In genomic region chr13:54792259-54793230, GRCm38 (mm10) we compare ENCODE assay signal across 12 mouse cellular contexts. TPM values are rescaled to one million over a fixed set of nuclear protein-coding genes. Genes with fewer than 3 reads are reported as not detected.
A peak's percentile ranks its signal among the peaks of the same experiment; 100 is the strongest.
DNase-seq lines count a peak whose midpoint lies in the region; ATAC-seq lines count a peak whose summit lies in the region.
"Had no signal": no experiment of that assay in that cellular context is flagged by ENCODE, and none has a peak within 500 bp of the region (broad histone marks: within the 10 kb centered on the region; RNA-seq: fewer than 3 reads in every experiment).

No protein-coding gene starts in this region.

- H3K27me3 ChIP-seq in embryonic facial prominence, embryonic 11.5 days (ENCODE audit: control insufficient read depth, insufficient read depth, low read length) = peaks cover 4% of the 10 kb centered on the region; the same call in 1 of the 2 replicates

- H3K4me3 ChIP-seq in embryonic facial prominence, embryonic 11.5 days (ENCODE audit: low read depth, low read length) = no peak overlapping the region
- H3K4me3 ChIP-seq: intestine, embryonic 15.5 days; limb, embryonic 15.5 days; neural tube, embryonic 12.5 days had no signal

- no peak overlapping the region for H3K27ac ChIP-seq in embryonic facial prominence, embryonic 11.5 days (replicated peaks; ENCODE audit: low read depth, low read length)
- H3K27ac ChIP-seq: intestine, embryonic 15.5 days; limb, embryonic 15.5 days; neural tube, embryonic 12.5 days had no signal

- H3K4me2 ChIP-seq in embryonic facial prominence, embryonic 11.5 days (ENCODE audit: low read depth, low read length) = no peak overlapping the region
- H3K4me2 ChIP-seq: intestine, embryonic 15.5 days; limb, embryonic 15.5 days had no signal

- H3K36me3 ChIP-seq in embryonic facial prominence, embryonic 11.5 days (replicated peaks; ENCODE audit: control insufficient read depth, insufficient read depth, low read depth, low read length) = no peaks in the 10 kb centered on the region
- H3K36me3 ChIP-seq: intestine, embryonic 15.5 days; limb, embryonic 15.5 days; neural tube, embryonic 12.5 days had no signal

- DNase-seq in adrenal gland, postnatal 25 days = peak; percentile 35
- no peak for DNase-seq in adrenal gland, adult 2 months
- peak; percentile 43 to 50 for DNase-seq in kidney, postnatal 4 days
- no peak for DNase-seq in kidney, adult 18-20 months
- peak; percentile 46 to 61 for DNase-seq in B cell, adult 2 months
- DNase-seq in embryonic facial prominence, embryonic 11.5 days (ENCODE audit: low spot score) = peak; percentile 28
- no peak for DNase-seq in right cerebral cortex, postnatal 10 days (ENCODE audit: low spot score in 2 of 2)
- DNase-seq in ovary, adult 18-20 months (ENCODE audit: low spot score) = no peak

- 0 out of 2 replicates have a peak, but pooled peaks cover 2% of the 10 kb centered on the region for H3K4me1 ChIP-seq in embryonic facial prominence, embryonic 11.5 days (ENCODE audit: control insufficient read depth, insufficient read depth, low read length)

- WGBS in embryonic facial prominence, embryonic 11.5 days = 16% methylated on average over 21 of the region's 21 CpGs

- no peak for ATAC-seq in embryonic facial prominence, embryonic 11.5 days (replicated peaks; ENCODE audit: insufficient number of reproducible peaks, low FRiP score, low TSS enrichment, low read depth)
- ATAC-seq: forebrain, embryonic 14.5 days; intestine, embryonic 15.5 days had no signal

- H3K9ac ChIP-seq in embryonic facial prominence, embryonic 11.5 days (replicated peaks; ENCODE audit: low read length) = no peak overlapping the region
- H3K9ac ChIP-seq: intestine, embryonic 15.5 days; limb, embryonic 15.5 days; neural tube, embryonic 12.5 days had no signal

- no peaks in the 10 kb centered on the region for H3K9me3 ChIP-seq in embryonic facial prominence, embryonic 11.5 days (replicated peaks; ENCODE audit: control insufficient read depth, low read length)
- H3K9me3 ChIP-seq: intestine, embryonic 15.5 days; limb, embryonic 15.5 days; neural tube, embryonic 12.5 days had no signal

RNA-seq across cellular contexts. Expression of gene Tspan17, which starts 3.4 kb away (rescaled TPM):
- total RNA-seq in adrenal gland, postnatal 25 days (2021) = 30.1 and 39.5 TPM in 2 replicates
- 10 to 100 TPM; 36.0 to 42.7 TPM for total RNA-seq in adrenal gland, adult 2 months (2021)
- polyA plus RNA-seq in adrenal gland, adult 2 months (2012; rRNA removed) = 31.1 and 34.0 TPM in 2 replicates
- 6.7 and 8.5 TPM in 2 replicates for polyA plus RNA-seq in embryonic facial prominence, embryonic 11.5 days (2014; fragmentation: Nextera tagmentation; extraction: Ambion mirVana)

RNA-seq across cellular contexts. Expression of gene Eif4e1b, which starts 8.7 kb away (rescaled TPM):
- not detected in 2 replicates for total RNA-seq in adrenal gland, postnatal 25 days (2021)
- total RNA-seq in adrenal gland, adult 2 months (2021) = not detected
- not detected in 2 replicates for polyA plus RNA-seq in adrenal gland, adult 2 months (2012; rRNA removed)
- not detected in 2 replicates for polyA plus RNA-seq in embryonic facial prominence, embryonic 11.5 days (2014; fragmentation: Nextera tagmentation; extraction: Ambion mirVana)
- polyA plus RNA-seq: forebrain, embryonic 14.5 days; intestine, embryonic 15.5 days; limb, embryonic 15.5 days; neural tube, embryonic 12.5 days had no signal

RNA-seq across cellular contexts. Expression of gene Sncb, which starts 26.1 kb away (rescaled TPM):
- 0.91 and 1.6 TPM in 2 replicates for total RNA-seq in adrenal gland, postnatal 25 days (2021)
- total RNA-seq in adrenal gland, adult 2 months (2021) = 1 to 10 TPM; 1.5 to 2.0 TPM
- 2.2 and 5.4 TPM in 2 replicates for polyA plus RNA-seq in adrenal gland, adult 2 months (2012; rRNA removed)
- polyA plus RNA-seq in embryonic facial prominence, embryonic 11.5 days (2014; fragmentation: Nextera tagmentation; extraction: Ambion mirVana) = 0.36 and 0.46 TPM in 2 replicates

RNA-seq across cellular contexts. Expression of gene Gprin1, which starts 42.9 kb away (rescaled TPM):
- 3.9 and 4.1 TPM in 2 replicates for total RNA-seq in adrenal gland, postnatal 25 days (2021)
- 1 to 10 TPM; 2.3 to 4.3 TPM for total RNA-seq in adrenal gland, adult 2 months (2021)
- polyA plus RNA-seq in adrenal gland, adult 2 months (2012; rRNA removed) = 1.9 and 2.6 TPM in 2 replicates
- polyA plus RNA-seq in embryonic facial prominence, embryonic 11.5 days (2014; fragmentation: Nextera tagmentation; extraction: Ambion mirVana) = 3.0 and 3.4 TPM in 2 replicates

Comparison
In these comparisons a context has a peak if more than half of its experiments do, and no peak if none do; other contexts are left out.
1. DNase-seq: peak in adrenal gland, postnatal 25 days (single experiment), kidney, postnatal 4 days (2 of 2), B cell, adult 2 months (2 of 2) and embryonic facial prominence, embryonic 11.5 days (single experiment); none in adrenal gland, adult 2 months (single experiment), kidney, adult 18-20 months (single experiment), right cerebral cortex, postnatal 10 days (0 of 2) and ovary, adult 18-20 months (single experiment).